12 mouse cellular contexts compared by ENCODE assay signal in the genomic region with DNA sequence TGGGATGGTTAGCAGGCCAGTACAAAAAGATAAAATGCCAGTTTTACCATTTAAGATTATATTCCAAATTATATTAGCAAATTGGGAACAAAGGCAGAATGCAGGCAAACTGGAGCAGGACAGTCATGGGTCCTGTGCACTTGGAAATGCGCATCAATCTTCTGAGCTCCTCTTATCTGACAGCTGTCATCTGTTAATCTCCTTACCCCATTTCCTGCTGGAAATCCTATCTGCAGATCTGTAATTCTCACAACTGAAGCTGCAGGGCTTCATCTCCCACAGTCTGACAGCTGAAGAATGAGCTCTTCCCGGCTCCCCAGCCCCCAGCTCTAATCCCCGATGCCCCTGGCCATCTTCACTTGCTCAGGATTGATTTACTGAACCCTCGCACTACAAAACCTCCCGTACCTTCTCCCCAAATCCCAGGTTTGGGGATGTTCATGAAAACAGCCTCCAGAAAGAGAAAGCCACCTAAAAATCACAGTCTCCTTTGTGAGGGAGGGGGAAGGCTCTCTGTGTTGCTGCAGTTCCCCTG.
A peak's percentile ranks its signal among the peaks of the same experiment; 100 is the strongest.
DNase-seq lines count a peak whose midpoint lies in the region; ATAC-seq and TF ChIP-seq lines count a peak whose summit lies in the region.
"Had no signal": no experiment of that assay in that cellular context is flagged by ENCODE, and none has a peak within 500 bp of the region (broad histone marks: within the 10 kb centered on the region; RNA-seq: fewer than 3 reads in every experiment).

No protein-coding gene starts in this region.

- DNase-seq in heart, adult 11 months = peak; percentile 55
- no peak for DNase-seq in heart, postnatal 14 days
- DNase-seq in midbrain, embryonic 10.5 days (ENCODE audit: low spot score) = no peak
- no peak for DNase-seq in spleen, adult 12 weeks (ENCODE audit: low spot score)
- no peak for DNase-seq in urinary bladder, postnatal 25 days (ENCODE audit: low spot score)
- no peak for DNase-seq in layer of hippocampus, postnatal 36 days
- DNase-seq: cerebellum, adult 8-10 months; liver, embryonic 13.5 days; lung, postnatal 4 days had no signal

- no peak overlapping the region for H3K4me3 ChIP-seq in embryonic facial prominence, embryonic 15.5 days (replicated peaks)
- H3K4me3 ChIP-seq in midbrain, embryonic 10.5 days = no peak overlapping the region; the same call in 1 of the 2 replicates
- H3K4me3 ChIP-seq in olfactory bulb, adult 2 months (ENCODE audit: insufficient read depth, low read depth, low read length) = no peak overlapping the region
- H3K4me3 ChIP-seq: heart, embryonic 15.5 days; liver, embryonic 13.5 days had no signal

- H3K36me3 ChIP-seq in embryonic facial prominence, embryonic 15.5 days = no peaks in the 10 kb centered on the region
- H3K36me3 ChIP-seq in midbrain, embryonic 10.5 days = no peaks in the 10 kb centered on the region
- H3K36me3 ChIP-seq: heart, embryonic 15.5 days; liver, embryonic 13.5 days had no signal

- ATAC-seq in embryonic facial prominence, embryonic 15.5 days (ENCODE audit: insufficient number of reproducible peaks, low FRiP score, low TSS enrichment, low read depth) = no peak

- H3K4me2 ChIP-seq in embryonic facial prominence, embryonic 15.5 days (replicated peaks) = no peak overlapping the region
- H3K4me2 ChIP-seq: heart, embryonic 15.5 days; liver, embryonic 13.5 days had no signal

- TF ChIP-seq CTCF in olfactory bulb, adult 2 months (IDR thresholded peaks at IDR 0.05; ENCODE audit: insufficient read depth, low read depth, low read length) = no peak

- H3K27ac ChIP-seq in embryonic facial prominence, embryonic 15.5 days (replicated peaks) = 0 out of 2 replicates have a peak overlapping the region, but pooled peaks have one; percentile 17
- H3K27ac ChIP-seq in midbrain, embryonic 10.5 days (replicated peaks) = peak overlapping the region; percentile 73
- H3K27ac ChIP-seq in olfactory bulb, adult 2 months (ENCODE audit: insufficient read depth, low read depth, low read length) = peak overlapping the region; percentile 86
- H3K27ac ChIP-seq: heart, embryonic 15.5 days; liver, embryonic 13.5 days had no signal

- H3K9me3 ChIP-seq in embryonic facial prominence, embryonic 15.5 days (replicated peaks) = no peaks in the 10 kb centered on the region
- H3K9me3 ChIP-seq in midbrain, embryonic 10.5 days (replicated peaks) = no peaks in the 10 kb centered on the region
- H3K9me3 ChIP-seq: heart, embryonic 15.5 days; liver, embryonic 13.5 days had no signal

- no peak overlapping the region for H3K9ac ChIP-seq in embryonic facial prominence, embryonic 15.5 days
- H3K9ac ChIP-seq: heart, embryonic 15.5 days; liver, embryonic 13.5 days had no signal

- TF ChIP-seq POLR2A in olfactory bulb, adult 2 months (IDR thresholded peaks at IDR 0.05; ENCODE audit: insufficient read depth, low read depth, low read length) = no peak

- no peaks in the 10 kb centered on the region for H3K27me3 ChIP-seq in embryonic facial prominence, embryonic 15.5 days
- no peaks in the 10 kb centered on the region for H3K27me3 ChIP-seq in midbrain, embryonic 10.5 days (ENCODE audit: low read depth, poor library complexity, severe bottlenecking)
- H3K27me3 ChIP-seq: heart, embryonic 15.5 days; liver, embryonic 13.5 days had no signal

- WGBS in embryonic facial prominence, embryonic 15.5 days = 36% methylated on average over 5 of the region's 5 CpGs
- 36% methylated on average over 5 of the region's 5 CpGs for WGBS in midbrain, embryonic 10.5 days
- 87% methylated on average over 5 of the region's 5 CpGs for WGBS in olfactory bulb, adult 2 months

- peaks cover 55% of the 10 kb centered on the region for H3K4me1 ChIP-seq in embryonic facial prominence, embryonic 15.5 days
- peaks cover 75% of the 10 kb centered on the region for H3K4me1 ChIP-seq in midbrain, embryonic 10.5 days
- H3K4me1 ChIP-seq in olfactory bulb, adult 2 months (ENCODE audit: control insufficient read depth, insufficient read depth, low read length) = peaks cover 23% of the 10 kb centered on the region

- intact Hi-C loops in heart, postnatal 14 days (cut with DNase I) = no loop called here

Comparison
In these comparisons a context has a peak if more than half of its experiments do, and no peak if none do; other contexts are left out.
1. H3K27ac ChIP-seq: peak in every context shown above with its lines; median percentile 86 in olfactory bulb, adult 2 months; 73 in midbrain, embryonic 10.5 days; 17 in embryonic facial prominence, embryonic 15.5 days.